Mouse (Mus musculus) liver, adult (tissue): ENCODE data around the gene Zfp383.

Source experiments
- GATA4 ChIP-seq: IDR thresholded peaks from 2 replicates; pipeline ENCODE4 v1.6.1; 2014; ENCODE audit warnings: mild to moderate bottlenecking, low read length; ENCODE audit not compliant: insufficient replicate concordance

Zfp383 gene

DNA sequence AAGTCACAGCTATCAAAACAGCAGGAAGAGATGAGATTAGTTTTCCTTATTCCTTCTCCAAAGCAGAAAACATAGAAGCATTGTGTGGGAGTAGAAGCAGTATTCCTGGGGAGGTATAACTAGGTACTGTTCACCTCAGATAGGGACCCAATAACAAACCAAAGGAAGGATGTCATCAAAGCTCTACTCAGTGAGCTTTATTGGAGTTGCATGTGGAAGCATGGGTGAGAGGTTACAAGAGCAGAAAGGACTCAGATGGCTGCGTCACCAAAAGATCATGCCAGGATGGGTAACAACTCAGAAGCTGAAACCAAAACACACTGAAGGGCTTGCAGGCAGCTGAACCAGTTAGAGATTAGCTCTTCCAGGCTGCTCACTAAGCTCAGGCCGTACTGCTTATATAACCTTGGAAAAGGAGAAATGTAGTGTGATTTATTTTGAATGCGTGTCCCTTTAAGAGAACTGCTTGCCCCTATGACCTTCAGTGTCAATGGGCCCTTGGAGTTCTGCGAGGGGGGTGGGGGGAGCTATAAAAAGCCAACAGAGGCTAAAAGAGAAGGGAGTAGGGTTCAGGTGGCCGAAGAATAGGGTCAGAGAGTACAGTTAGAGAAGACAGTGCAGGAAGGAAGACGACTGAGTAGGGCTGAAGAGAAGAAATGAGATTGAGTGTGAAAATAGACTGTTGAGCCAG is 9.5 kb downstream of the Zfp383 start:
- TF ChIP-seq GATA4, result no peak

DNA sequence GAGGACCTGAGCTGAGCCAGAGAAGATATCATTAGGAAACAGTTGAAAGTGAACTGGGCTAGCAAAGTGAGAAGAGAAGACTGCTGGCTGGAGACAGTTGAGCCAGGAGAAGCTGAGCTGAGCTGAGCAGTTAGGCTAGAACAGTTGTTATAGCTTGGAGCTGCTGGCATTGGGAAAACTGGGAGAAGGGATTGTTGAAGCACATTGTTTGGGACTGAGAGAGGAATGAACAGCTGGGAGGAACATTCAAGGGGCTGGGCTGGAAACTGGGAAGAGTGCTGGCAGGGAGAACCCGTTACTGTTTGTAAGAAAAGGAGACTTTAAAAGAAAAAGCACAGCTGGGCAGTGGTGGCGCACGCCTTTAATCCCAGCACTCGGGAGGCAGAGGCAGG is 10.0 kb downstream of the Zfp383 start:
- no peak for TF ChIP-seq GATA4

DNA sequence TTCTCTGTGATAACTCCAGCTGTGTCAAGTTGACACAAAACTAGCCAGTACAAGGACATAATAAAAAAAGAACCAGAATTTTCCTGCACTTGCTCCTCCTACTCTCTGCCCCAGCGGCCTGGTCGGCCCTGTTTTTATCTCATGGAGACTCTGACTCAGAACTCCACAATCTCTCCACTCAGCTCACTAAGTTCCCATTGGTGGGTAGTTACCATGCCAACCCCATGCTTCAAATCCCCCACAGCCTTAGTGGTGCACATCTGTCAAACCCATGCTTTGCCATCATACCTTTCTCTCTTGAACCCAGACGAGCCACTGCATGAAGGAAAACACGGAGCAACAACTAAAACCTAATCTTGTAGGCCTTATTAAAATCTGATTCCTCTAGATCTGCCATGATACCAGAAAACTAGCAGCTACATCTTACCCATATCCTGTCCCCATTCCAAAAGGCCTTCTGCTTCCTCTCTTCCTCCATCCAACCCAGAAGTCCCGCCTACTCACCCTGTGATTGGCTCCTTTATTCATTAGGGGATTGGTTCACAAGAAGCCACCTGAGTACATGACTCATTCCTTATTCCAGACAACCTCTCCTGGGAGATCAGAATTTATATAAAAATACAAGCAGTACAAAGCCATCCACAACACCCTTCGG is 13.5 kb downstream of the Zfp383 start:
- no peak for TF ChIP-seq GATA4

DNA sequence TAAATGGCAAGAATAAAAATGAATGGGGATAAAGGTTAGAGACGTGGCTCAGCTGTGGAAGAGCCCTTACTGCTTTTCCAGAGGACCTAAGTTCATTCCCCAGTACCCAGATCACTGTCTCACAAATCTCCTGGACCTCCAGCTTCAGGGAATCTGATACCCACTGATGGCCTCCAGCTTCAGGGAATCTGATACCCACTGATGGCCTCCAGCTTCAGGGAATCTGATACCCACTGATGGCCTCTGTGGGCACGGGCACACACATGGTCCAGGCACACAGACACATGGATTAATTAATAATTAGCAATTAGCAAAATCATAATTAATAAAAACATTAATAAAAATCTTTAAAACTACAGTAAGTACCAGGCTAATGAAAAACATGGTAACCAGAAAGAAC is 14.8 kb downstream of the Zfp383 start:
- no peak for TF ChIP-seq GATA4

DNA sequence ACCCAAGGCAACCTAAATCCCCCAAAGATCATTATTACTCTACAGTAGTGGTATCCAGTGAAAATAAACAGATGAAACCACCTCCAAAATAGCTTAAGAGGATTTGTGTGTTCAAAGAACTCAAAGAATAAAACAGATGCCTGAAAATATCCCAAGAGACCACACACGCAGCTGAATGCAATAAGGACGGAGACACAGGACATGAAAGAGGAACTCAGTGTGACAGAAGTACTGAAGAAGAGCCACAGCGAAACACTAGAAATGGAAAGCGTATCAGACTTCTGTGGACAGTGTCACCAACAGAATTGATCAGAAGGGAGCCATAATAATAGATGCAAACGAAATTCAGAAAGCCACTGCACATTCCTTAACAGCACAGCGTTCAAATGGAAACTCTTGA is 30.8 kb downstream of the Zfp383 start:
- TF ChIP-seq GATA4, result no peak

DNA sequence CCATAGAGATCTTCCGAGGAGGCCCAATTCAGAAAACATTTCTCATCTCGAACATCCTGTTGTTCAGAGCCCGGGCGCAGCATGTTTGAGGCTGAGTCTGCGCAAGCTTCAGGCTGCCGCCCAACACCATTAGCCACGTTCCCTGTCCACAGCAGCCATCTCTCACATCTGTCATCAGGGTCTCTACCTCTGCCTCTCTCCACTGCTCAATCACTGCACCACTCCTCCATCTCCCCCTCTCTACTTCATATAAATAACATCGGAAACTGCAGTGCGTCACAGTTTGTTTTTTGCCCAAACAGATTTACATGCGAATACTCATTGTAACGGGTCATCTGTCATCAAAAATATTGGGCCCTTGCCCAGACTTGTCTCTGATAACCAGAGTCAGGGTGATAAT is 33.0 kb downstream of the Zfp383 start:
- TF ChIP-seq GATA4, result 0 out of 2 replicates have a peak, but pooled peaks have one; percentile 2

GRCm38 (mm10) chr7:29942740-29943139 is 34.7 kb downstream of the Zfp383 start:
- no peak for TF ChIP-seq GATA4

- TF ChIP-seq GATA4, result no peak
Measured at GRCm38 (mm10) chr7:29943720-29944119, 35.7 kb downstream of the Zfp383 start.

DNA sequence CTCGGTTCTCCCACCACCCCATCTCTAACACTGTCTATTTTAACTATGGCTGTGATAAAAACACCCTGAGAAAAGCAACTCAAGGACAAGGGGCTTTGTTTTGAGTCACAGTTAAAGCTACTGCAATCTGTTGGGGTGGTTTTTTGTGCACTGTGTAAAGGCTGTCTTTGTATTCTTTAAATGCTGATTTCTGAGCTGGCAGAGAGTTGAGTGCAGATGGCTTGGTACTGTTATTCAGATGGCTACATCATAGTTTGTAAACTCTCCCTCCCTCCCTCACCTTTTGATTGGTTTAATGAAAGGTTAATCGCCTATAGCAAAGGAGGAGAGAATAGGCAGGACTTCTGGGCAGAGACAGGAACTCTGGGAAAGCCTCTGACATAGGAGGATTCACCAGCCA is 36.2 kb downstream of the Zfp383 start:
- TF ChIP-seq GATA4, result no peak

- no peak for TF ChIP-seq GATA4
Measured at GRCm38 (mm10) chr7:29953086-29953485, 45.1 kb downstream of the Zfp383 start.

DNA sequence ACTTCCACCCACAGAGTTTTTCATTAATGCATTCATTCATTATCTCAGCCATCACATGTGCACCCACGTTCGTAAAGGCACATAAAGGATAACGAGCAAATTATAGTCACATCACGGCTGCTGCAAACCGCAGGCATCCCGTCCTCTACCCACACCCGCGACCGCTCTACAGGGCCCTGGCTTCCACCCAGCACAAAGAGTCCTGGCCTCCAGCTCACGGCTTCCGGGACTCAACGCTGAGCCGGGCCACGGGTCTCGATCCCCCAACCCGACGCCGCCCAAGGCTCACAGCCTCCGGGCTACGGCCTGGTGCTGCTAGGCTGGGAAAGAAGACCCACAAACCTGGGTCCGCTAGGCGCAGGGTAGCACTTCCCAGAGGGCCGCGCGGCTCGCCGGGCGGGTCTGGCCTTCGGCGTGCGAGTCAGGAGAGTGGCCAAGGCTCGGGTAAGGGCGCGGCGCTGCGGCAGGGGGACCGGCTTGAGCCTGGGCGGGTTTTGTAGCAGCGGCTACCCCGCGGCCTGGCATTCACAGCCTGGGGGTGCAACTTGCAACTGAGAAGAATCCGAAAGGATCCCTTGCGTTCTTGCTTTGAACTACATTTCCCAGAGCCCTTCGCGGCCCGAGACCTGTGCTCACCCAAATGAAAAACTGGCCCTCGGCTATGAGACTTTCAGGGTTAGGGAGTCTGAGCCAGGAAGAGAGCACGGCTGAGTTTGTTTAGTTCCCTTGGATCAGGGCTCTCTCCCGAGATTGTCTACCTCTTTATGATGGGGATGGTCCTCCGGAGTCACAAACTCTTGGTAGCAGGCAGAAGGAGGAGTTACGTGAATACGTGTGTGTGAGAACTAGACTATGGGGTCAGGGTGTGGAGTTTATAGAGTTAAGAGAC is 45.7 kb downstream of the Zfp383 start, which contains the start of gene Zfp74:
Gene Zfp74, minus strand, starts transcription at position 577 of the 889 bp plus-strand sequence.
- no peak for TF ChIP-seq GATA4

DNA sequence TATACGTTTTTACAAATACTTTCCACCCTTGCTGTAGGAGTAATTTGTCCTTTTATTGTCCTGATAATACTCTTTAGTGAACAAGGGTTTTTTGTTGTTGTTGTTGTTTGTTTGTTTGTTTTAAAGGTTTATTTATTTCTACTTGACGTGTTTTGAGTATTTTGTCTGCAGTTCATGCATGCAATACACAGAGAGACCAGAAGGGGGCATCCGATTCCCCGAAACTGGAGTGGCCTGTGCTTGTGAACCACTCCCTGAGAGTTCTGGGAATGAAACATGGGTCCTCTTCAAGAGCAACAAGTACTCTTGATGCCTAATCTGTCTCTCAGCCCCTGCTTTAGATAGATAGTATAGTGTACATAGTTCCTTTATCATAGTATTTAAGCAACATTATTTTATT is 46.7 kb downstream of the Zfp383 start:
- no peak for TF ChIP-seq GATA4

- no peak for TF ChIP-seq GATA4
Measured at GRCm38 (mm10) chr7:29956257-29956656, 48.2 kb downstream of the Zfp383 start.

DNA sequence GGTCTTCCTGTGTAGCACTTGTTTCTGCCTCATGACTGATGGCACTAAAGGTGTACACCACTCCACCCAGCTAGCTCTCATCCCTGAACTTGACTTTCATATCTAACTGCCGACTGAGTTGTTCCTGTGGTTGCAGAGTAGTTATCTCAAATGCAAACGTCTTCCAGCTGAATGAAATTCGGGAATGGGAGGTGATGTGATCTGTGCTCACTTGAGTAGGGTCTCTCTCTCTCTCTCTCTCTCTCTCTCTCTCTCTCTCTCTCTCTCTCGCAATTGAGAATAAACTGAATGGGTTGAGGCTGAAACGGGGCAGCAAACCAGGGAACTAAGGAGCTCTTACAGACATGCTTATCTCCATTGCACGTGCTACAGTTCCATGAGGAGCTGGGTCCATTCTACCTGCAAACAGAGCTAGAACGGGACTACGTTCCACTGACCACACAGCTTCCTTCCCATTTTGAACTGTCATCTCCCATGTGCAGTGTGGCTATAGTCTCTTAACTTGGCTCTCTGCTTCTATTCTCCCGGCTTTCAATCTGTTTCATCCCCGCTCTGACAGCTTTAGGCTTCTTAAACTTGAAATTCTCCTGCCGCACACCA is 50.2 kb downstream of the Zfp383 start:
- no peak for TF ChIP-seq GATA4

DNA sequence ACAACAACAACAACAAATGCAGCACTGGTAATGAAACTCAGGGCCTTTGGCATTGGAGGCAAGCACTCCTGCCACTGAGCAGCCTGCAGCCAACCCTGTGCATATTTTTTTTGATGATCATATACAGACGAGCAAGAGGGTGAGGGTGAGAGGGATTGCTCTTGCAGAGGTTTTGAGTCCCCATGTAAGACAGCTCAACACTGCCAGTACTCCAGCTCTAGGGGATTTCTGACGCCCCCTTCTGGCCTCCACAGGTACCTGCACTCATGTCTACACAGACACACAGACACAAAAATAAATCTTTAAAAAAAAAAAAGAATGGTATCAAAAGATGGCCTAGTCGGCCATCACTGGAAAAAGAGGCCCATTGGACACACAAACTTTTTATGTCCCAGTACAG is 51.0 kb downstream of the Zfp383 start:
- no peak for TF ChIP-seq GATA4
